Mouse (Mus musculus) limb, embryonic 12.5 days (tissue): ENCODE measurements at regions not wholly inside any gene's neighbourhood (a gene's known extent, or its start where the extent isn't known, plus 50 kb on each side); places are given as distances from the start of the nearest gene placed in this dataset.

Source experiments
- ATAC-seq: fragments of 200-750 bp; cut with Nextera tagmentation; 2 replicates; pipeline ENCODE4 v1.8.0; 2017; ENCODE audit warnings: low read depth, moderate TSS enrichment; ENCODE audit not compliant: insufficient number of reproducible peaks, insufficient read depth, low FRiP score, low TSS enrichment
- H3K27ac ChIP-seq: fragments of 300-500 bp; sonication (generic); 2 replicates; pipeline ENCODE4 v1.5.1; 2016; ENCODE audit warnings: mild to moderate bottlenecking, moderate library complexity
- H3K27me3 ChIP-seq: fragments of 300-500 bp; sonication (generic); 2 replicates; pipeline ENCODE4 v1.6.1; 2016; ENCODE audit warnings: mild to moderate bottlenecking, moderate library complexity
- H3K36me3 ChIP-seq: fragments of 300-500 bp; sonication (generic); 2 replicates; pipeline ENCODE4 v1.6.1; 2016; ENCODE audit warnings: mild to moderate bottlenecking, moderate library complexity
- H3K4me1 ChIP-seq: fragments of 300-500 bp; sonication (generic); replicated peaks from 2 replicates; pipeline ENCODE4 v1.6.1; 2016
- H3K4me2 ChIP-seq: fragments of 300-500 bp; sonication (generic); 2 replicates; pipeline ENCODE4 v1.6.1; 2016; ENCODE audit warnings: mild to moderate bottlenecking, moderate library complexity
- H3K4me3 ChIP-seq: fragments of 300-500 bp; sonication (generic); replicated peaks from 2 replicates; pipeline ENCODE4 v1.5.1; 2016; ENCODE audit warnings: mild to moderate bottlenecking
- H3K9ac ChIP-seq: fragments of 300-500 bp; sonication (generic); replicated peaks from 2 replicates; pipeline ENCODE4 v1.6.1; 2016; ENCODE audit warnings: mild to moderate bottlenecking, moderate library complexity
- H3K9me3 ChIP-seq: fragments of 300-500 bp; sonication (generic); 2 replicates; pipeline ENCODE4 v1.6.1; 2016; ENCODE audit warnings: mild to moderate bottlenecking, moderate library complexity
- WGBS: fragments of 180-500 bp; shearing (Covaris S2); methylation state at CpG from one replicate; pipeline ENCODE4 v1.1.7; 2016; 5-methylcytosine and 5-hydroxymethylcytosine counted together

- no peak for ATAC-seq
- 58% methylated on average over 10 of the region's 10 CpGs for WGBS
- no peak overlapping the region for H3K27ac ChIP-seq
- no peaks in the 10 kb centered on the region for H3K9me3 ChIP-seq
- H3K27me3 ChIP-seq: no peaks in the 10 kb centered on the region; the same call in 1 of the 2 replicates
- no peak overlapping the region for H3K9ac ChIP-seq
- H3K4me1 ChIP-seq: peaks cover 6% of the 10 kb centered on the region
- H3K4me2 ChIP-seq: no peak overlapping the region
- H3K4me3 ChIP-seq: no peak overlapping the region
- H3K36me3 ChIP-seq: no peaks in the 10 kb centered on the region
These were observed 490.4 kb downstream of the Insc start for GRCm38 (mm10) chr7:115233850-115234436.

- Histone ChIP-seq H3K9me3 (no peaks in the 10 kb centered on the region), H3K27ac (no peak overlapping the region), H3K27me3 (no peaks in the 10 kb centered on the region; the same call in 1 of the 2 replicates), H3K4me2 (no peak overlapping the region), H3K36me3 (no peaks in the 10 kb centered on the region), H3K4me1 (peaks cover 6% of the 10 kb centered on the region), H3K4me3 (no peak overlapping the region), H3K9ac (no peak overlapping the region)
- 71% methylated on average over 1 of the region's 1 CpGs for WGBS
- no peak for ATAC-seq
These were observed 493.6 kb downstream of the Insc start for GRCm38 (mm10) chr7:115237131-115237530.

GRCm38 (mm10) chr7:115251591-115252369 lies 508.3 kb downstream of the Insc start:
- H3K27me3 ChIP-seq: no peaks in the 10 kb centered on the region
- no peak overlapping the region for H3K4me2 ChIP-seq
- WGBS: 94% methylated on average over 2 of the region's 2 CpGs
- ATAC-seq: no peak
- H3K4me3 ChIP-seq: no peak overlapping the region
- H3K36me3 ChIP-seq: no peaks in the 10 kb centered on the region
- H3K4me1 ChIP-seq: peaks cover 13% of the 10 kb centered on the region
- H3K9me3 ChIP-seq: no peaks in the 10 kb centered on the region
- H3K9ac ChIP-seq: no peak overlapping the region
- peak overlapping the region; percentile 83 for H3K27ac ChIP-seq

- no peaks in the 10 kb centered on the region for H3K27me3 ChIP-seq
- H3K4me3 ChIP-seq: no peak overlapping the region
- no peak overlapping the region for H3K4me2 ChIP-seq
- no peak for ATAC-seq
- WGBS: 23% methylated on average over 2 of the region's 2 CpGs
- H3K36me3 ChIP-seq: no peaks in the 10 kb centered on the region
- H3K9me3 ChIP-seq: no peaks in the 10 kb centered on the region
- peaks cover 13% of the 10 kb centered on the region for H3K4me1 ChIP-seq
- no peak overlapping the region for H3K9ac ChIP-seq
- peak overlapping the region; percentile 83 for H3K27ac ChIP-seq
These were observed 508.9 kb downstream of the Insc start for GRCm38 (mm10) chr7:115252370-115252750.

GRCm38 (mm10) chr7:115258626-115259025 lies 515.1 kb downstream of the Insc start:
- 44% methylated on average over 3 of the region's 3 CpGs for WGBS
- ATAC-seq: no peak
- Histone ChIP-seq H3K9me3 (no peaks in the 10 kb centered on the region), H3K27ac (no peak overlapping the region), H3K27me3 (no peaks in the 10 kb centered on the region), H3K4me2 (no peak overlapping the region), H3K4me3 (no peak overlapping the region), H3K36me3 (no peaks in the 10 kb centered on the region), H3K9ac (no peak overlapping the region), H3K4me1 (peaks cover 5% of the 10 kb centered on the region; the same call in 1 of the 2 replicates)

GRCm38 (mm10) chr7:115263082-115263481 lies 519.6 kb downstream of the Insc start:
- no peaks in the 10 kb centered on the region for H3K36me3 ChIP-seq
- ATAC-seq: no peak
- no peaks in the 10 kb centered on the region for H3K9me3 ChIP-seq
- no peak overlapping the region for H3K27ac ChIP-seq
- H3K4me1 ChIP-seq: peaks cover 5% of the 10 kb centered on the region; the same call in 1 of the 2 replicates
- H3K9ac ChIP-seq: no peak overlapping the region
- no peak overlapping the region for H3K4me2 ChIP-seq
- H3K27me3 ChIP-seq: no peaks in the 10 kb centered on the region
- H3K4me3 ChIP-seq: no peak overlapping the region
- 89% methylated on average over 2 of the region's 2 CpGs for WGBS

GRCm38 (mm10) chr7:115266141-115266540 lies 522.6 kb downstream of the Insc start:
- Histone ChIP-seq H3K4me2 (no peak overlapping the region), H3K36me3 (no peaks in the 10 kb centered on the region), H3K27me3 (no peaks in the 10 kb centered on the region), H3K27ac (no peak overlapping the region), H3K9ac (no peak overlapping the region), H3K9me3 (no peaks in the 10 kb centered on the region), H3K4me1 (0 out of 2 replicates have a peak, but pooled peaks cover under 1% of the 10 kb centered on the region), H3K4me3 (no peak overlapping the region)
- no peak for ATAC-seq
- 92% methylated on average over 4 of the region's 4 CpGs for WGBS

- Histone ChIP-seq H3K4me2 (no peak overlapping the region), H3K27ac (no peak overlapping the region), H3K4me1 (peaks cover 8% of the 10 kb centered on the region; the same call in 1 of the 2 replicates), H3K36me3 (no peaks in the 10 kb centered on the region), H3K9me3 (no peaks in the 10 kb centered on the region), H3K4me3 (no peak overlapping the region), H3K27me3 (no peaks in the 10 kb centered on the region), H3K9ac (no peak overlapping the region)
- WGBS: 8% methylated on average over 2 of the region's 2 CpGs
- ATAC-seq: no peak
These were observed 527.3 kb downstream of the Insc start for GRCm38 (mm10) chr7:115270803-115271202.

- H3K9ac ChIP-seq: no peak overlapping the region
- H3K9me3 ChIP-seq: no peaks in the 10 kb centered on the region
- H3K36me3 ChIP-seq: no peaks in the 10 kb centered on the region
- peaks cover 8% of the 10 kb centered on the region; the same call in 1 of the 2 replicates for H3K4me1 ChIP-seq
- ATAC-seq: no peak
- H3K27me3 ChIP-seq: no peaks in the 10 kb centered on the region
- 62% methylated on average over 3 of the region's 3 CpGs for WGBS
- H3K27ac ChIP-seq: no peak overlapping the region
- H3K4me3 ChIP-seq: no peak overlapping the region
- H3K4me2 ChIP-seq: no peak overlapping the region
These were observed 531.3 kb downstream of the Insc start for GRCm38 (mm10) chr7:115274836-115275235.

- Histone ChIP-seq H3K27me3 (no peaks in the 10 kb centered on the region), H3K4me3 (no peak overlapping the region), H3K9ac (no peak overlapping the region), H3K27ac (peak overlapping the region; percentile 37; the same call in 1 of the 2 replicates), H3K36me3 (no peaks in the 10 kb centered on the region), H3K9me3 (no peaks in the 10 kb centered on the region), H3K4me1 (peaks cover 35% of the 10 kb centered on the region), H3K4me2 (no peak overlapping the region)
- 63% methylated on average over 7 of the region's 7 CpGs for WGBS
- peak; percentile 66; the same call in 1 of the 2 replicates for ATAC-seq
These were observed 547.4 kb downstream of the Insc start for GRCm38 (mm10) chr7:115290801-115291417.

GRCm38 (mm10) chr7:115294655-115295230 lies 551.2 kb downstream of the Insc start:
- Histone ChIP-seq H3K27ac (no peak overlapping the region), H3K36me3 (no peaks in the 10 kb centered on the region), H3K9ac (no peak overlapping the region), H3K4me2 (no peak overlapping the region), H3K4me3 (no peak overlapping the region), H3K9me3 (no peaks in the 10 kb centered on the region), H3K4me1 (peaks cover 23% of the 10 kb centered on the region), H3K27me3 (no peaks in the 10 kb centered on the region)
- no peak for ATAC-seq
- 53% methylated on average over 10 of the region's 10 CpGs for WGBS
